Mouse (Mus musculus): ENCODE measurements around the gene Cdh23.

- TF ChIP-seq FLI1 (IDR thresholded peaks at IDR 0.05; ENCODE audit: low read length) (no peak), GATA1 (IDR thresholded peaks at IDR 0.05; ENCODE audit: borderline replicate concordance, low read length) (no peak)
These were observed 338.8 kb downstream of the Cdh23 start for GRCm38 (mm10) chr10:60357441-60357840.
